Mouse (Mus musculus) G1E (cell line): Measurements from ENCODE around the gene Atp5f1.

Experiments used
- CTCF ChIP-seq: IDR thresholded peaks from 2 replicates; pipeline ENCODE4 v1.5.1; 2012; ENCODE audit warnings: low read depth, low read length, inconsistent platforms, mixed read lengths
- GATA1 ChIP-seq: IDR thresholded peaks from 2 replicates; pipeline ENCODE4 v1.6.1; 2012; ENCODE audit warnings: borderline replicate concordance, low read length, inconsistent platforms, mixed read lengths

GRCm38 (mm10) chr3:105933926-105934325 is 26.0 kb downstream of the Atp5f1 start:
- TF ChIP-seq CTCF (no peak), GATA1 (no peak)
